Mouse (Mus musculus) stomach, postnatal 0 days (tissue): ENCODE data around the gene Pdhx. TPM values are rescaled to one million over a fixed set of nuclear protein-coding genes. Genes with fewer than 3 reads are reported as not detected.
A peak's percentile ranks its signal among the peaks of the same experiment; 100 is the strongest.

Source experiments
- ATAC-seq: fragments of 200-750 bp; cut with Nextera tagmentation; 2 replicates; pipeline ENCODE4 v1.8.0; 2017; ENCODE audit not compliant: low FRiP score, low TSS enrichment
- DNase-seq: peaks from one replicate; pipeline ENCODE4 v3.0.0-alpha.2; 2016; ENCODE audit warnings: low spot score
- H3K27ac ChIP-seq: fragments of 300-500 bp; sonication (generic); replicated peaks from 2 replicates; pipeline ENCODE4 v1.5.1; 2014; ENCODE audit warnings: mild to moderate bottlenecking, control low read depth
- H3K27me3 ChIP-seq: fragments of 300-500 bp; sonication (generic); 2 replicates; pipeline ENCODE4 v1.6.1; 2014; ENCODE audit warnings: low read length; ENCODE audit not compliant: control insufficient read depth, insufficient read depth
- H3K36me3 ChIP-seq: fragments of 300-500 bp; sonication (generic); 2 replicates; pipeline ENCODE4 v1.6.1; 2014; ENCODE audit warnings: low read length, mixed read lengths; ENCODE audit not compliant: control insufficient read depth, insufficient read depth
- H3K4me1 ChIP-seq: fragments of 300-500 bp; sonication (generic); replicated peaks from 2 replicates; pipeline ENCODE4 v1.6.1; 2014; ENCODE audit warnings: antibody characterized with exemption; ENCODE audit not compliant: control insufficient read depth, insufficient read depth
- H3K4me2 ChIP-seq: fragments of 300-500 bp; sonication (generic); replicated peaks from 2 replicates; pipeline ENCODE4 v1.6.1; 2014; ENCODE audit warnings: low read depth, mild to moderate bottlenecking, control low read depth, moderate library complexity
- H3K4me3 ChIP-seq: fragments of 300-500 bp; sonication (generic); 2 replicates; pipeline ENCODE4 v1.5.1; 2014; ENCODE audit warnings: low read depth, low read length, control low read depth
- H3K9ac ChIP-seq: fragments of 300-500 bp; sonication (generic); 2 replicates; pipeline ENCODE4 v1.6.1; 2014; ENCODE audit warnings: mild to moderate bottlenecking, low read length, control low read depth, mixed read lengths
- H3K9me3 ChIP-seq: fragments of 300-500 bp; sonication (generic); 2 replicates; pipeline ENCODE4 v1.6.1; 2016; ENCODE audit warnings: low read length; ENCODE audit not compliant: control insufficient read depth
- CTCF ChIP-seq: IDR thresholded peaks from 2 replicates; pipeline ENCODE4 v1.5.1; 2016; ENCODE audit warnings: antibody characterized with exemption, low read depth, mild to moderate bottlenecking, moderate library complexity
- EP300 ChIP-seq: optimal IDR thresholded peaks from 2 replicates; pipeline ENCODE3; 2016; ENCODE audit warnings: antibody characterized with exemption
- WGBS: fragments of 180-500 bp; shearing (Covaris S2); extraction: QIAGEN DNeasy Blood & Tissue Kit; methylation state at CpG from one replicate; pipeline ENCODE4 v1.1.7; 2014; 5-methylcytosine and 5-hydroxymethylcytosine counted together
- polyA plus RNA-seq: library from polyadenylated mRNA; unstranded; fragments of >200 nt; fragmentation: Nextera tagmentation; extraction: Ambion mirVana; gene quantifications from 2 replicates; pipeline ENCODE4 v1.2.1, GENCODE M21; 2015

Pdhx gene
- polyA plus RNA-seq: 24.3 and 24.7 TPM in 2 replicates

- under 1% methylated on average over 54 of the region's 55 CpGs for WGBS
These were observed at the start of gene Pdhx, which contains the start of gene Apip for GRCm38 (mm10) chr2:103073219-103073982. Pdhx (minus strand) TSS chr2:103073513. Apip (plus strand) TSS chr2:103073675.

GRCm38 (mm10) chr2:103119197-103119854 lies 46.0 kb upstream of the Pdhx start:
- H3K4me2 ChIP-seq: no peak overlapping the region
- DNase-seq (no peak), ATAC-seq (no peak)
- TF ChIP-seq EP300: no peak
- no peak for TF ChIP-seq CTCF
- H3K27me3 ChIP-seq: no peaks in the 10 kb centered on the region
- no peak overlapping the region for H3K9ac ChIP-seq
- WGBS: 72% methylated on average over 7 of the region's 7 CpGs
- no peaks in the 10 kb centered on the region for H3K4me1 ChIP-seq
- H3K27ac ChIP-seq: no peak overlapping the region
- no peaks in the 10 kb centered on the region for H3K9me3 ChIP-seq
- no peaks in the 10 kb centered on the region for H3K36me3 ChIP-seq
- H3K4me3 ChIP-seq: no peak overlapping the region

More at GRCm38 (mm10) chr2:103073219-103073982, at the start of gene Pdhx, which contains the start of gene Apip:
- H3K4me3 ChIP-seq: peak within 1 kb of the TSS; percentile 82
- DNase-seq (peak; percentile 100), ATAC-seq (peak; percentile 100)
- H3K9me3 ChIP-seq: no peaks in the 10 kb centered on the region
- peak within 1 kb of the TSS; percentile 75 for H3K4me2 ChIP-seq
- H3K36me3 ChIP-seq: no peaks in the 10 kb centered on the region
- peak within 1 kb of the TSS; percentile 85 for H3K9ac ChIP-seq
- no peak for TF ChIP-seq EP300
- peak within 1 kb of the TSS; percentile 88 for H3K27ac ChIP-seq
- no peaks in the 10 kb centered on the region for H3K27me3 ChIP-seq
- H3K4me1 ChIP-seq: peaks cover 3% of the 10 kb centered on the region; the same call in 1 of the 2 replicates

- no peak overlapping the region for H3K4me3 ChIP-seq
- H3K36me3 ChIP-seq: no peaks in the 10 kb centered on the region
- H3K4me1 ChIP-seq: no peaks in the 10 kb centered on the region
- no peak for DNase-seq
- WGBS: 72% methylated on average over 6 of the region's 6 CpGs
- H3K27ac ChIP-seq: no peak overlapping the region
- no peaks in the 10 kb centered on the region for H3K27me3 ChIP-seq
- ATAC-seq: no peak
- H3K9ac ChIP-seq: no peak overlapping the region
- no peaks in the 10 kb centered on the region for H3K9me3 ChIP-seq
- no peak overlapping the region for H3K4me2 ChIP-seq
- TF ChIP-seq CTCF: no peak
- TF ChIP-seq EP300: no peak
These were observed 45.2 kb upstream of the Pdhx start for GRCm38 (mm10) chr2:103118324-103119196.

- 47% methylated on average over 5 of the region's 5 CpGs for WGBS
- no peak for ATAC-seq
These were observed 43.9 kb upstream of the Pdhx start for GRCm38 (mm10) chr2:103117212-103117611.

GRCm38 (mm10) chr2:103111669-103112068 lies 38.4 kb upstream of the Pdhx start:
- H3K4me1 ChIP-seq: no peaks in the 10 kb centered on the region
- no peaks in the 10 kb centered on the region for H3K9me3 ChIP-seq
- H3K4me2 ChIP-seq: no peak overlapping the region
- no peak overlapping the region for H3K4me3 ChIP-seq
- ATAC-seq (peak; percentile 32; the same call in 1 of the 2 replicates), DNase-seq (peak; percentile 19)
- no peak overlapping the region for H3K9ac ChIP-seq
- WGBS: 42% methylated on average over 8 of the region's 8 CpGs
- no peak overlapping the region; the same call in 1 of the 2 replicates for H3K27ac ChIP-seq
- no peak for TF ChIP-seq CTCF
- no peak for TF ChIP-seq EP300
- H3K36me3 ChIP-seq: no peaks in the 10 kb centered on the region
- no peaks in the 10 kb centered on the region for H3K27me3 ChIP-seq

More at GRCm38 (mm10) chr2:103117212-103117611, 43.9 kb upstream of the Pdhx start:
- no peak overlapping the region for H3K4me2 ChIP-seq
- no peak overlapping the region for H3K9ac ChIP-seq
- no peaks in the 10 kb centered on the region for H3K27me3 ChIP-seq
- H3K9me3 ChIP-seq: no peaks in the 10 kb centered on the region
- no peaks in the 10 kb centered on the region for H3K36me3 ChIP-seq
- DNase-seq: no peak
- no peak overlapping the region for H3K27ac ChIP-seq
- H3K4me3 ChIP-seq: no peak overlapping the region
- no peaks in the 10 kb centered on the region for H3K4me1 ChIP-seq
- TF ChIP-seq EP300 (no peak), CTCF (no peak)
